Mouse (Mus musculus): ENCODE measurements around the gene Atp5d. TPM values are rescaled to one million over a fixed set of nuclear protein-coding genes. Genes with fewer than 3 reads are reported as not detected.

The Atp5d gene
- polyA plus RNA-seq, 1 experiment: 561 TPM

DNA sequence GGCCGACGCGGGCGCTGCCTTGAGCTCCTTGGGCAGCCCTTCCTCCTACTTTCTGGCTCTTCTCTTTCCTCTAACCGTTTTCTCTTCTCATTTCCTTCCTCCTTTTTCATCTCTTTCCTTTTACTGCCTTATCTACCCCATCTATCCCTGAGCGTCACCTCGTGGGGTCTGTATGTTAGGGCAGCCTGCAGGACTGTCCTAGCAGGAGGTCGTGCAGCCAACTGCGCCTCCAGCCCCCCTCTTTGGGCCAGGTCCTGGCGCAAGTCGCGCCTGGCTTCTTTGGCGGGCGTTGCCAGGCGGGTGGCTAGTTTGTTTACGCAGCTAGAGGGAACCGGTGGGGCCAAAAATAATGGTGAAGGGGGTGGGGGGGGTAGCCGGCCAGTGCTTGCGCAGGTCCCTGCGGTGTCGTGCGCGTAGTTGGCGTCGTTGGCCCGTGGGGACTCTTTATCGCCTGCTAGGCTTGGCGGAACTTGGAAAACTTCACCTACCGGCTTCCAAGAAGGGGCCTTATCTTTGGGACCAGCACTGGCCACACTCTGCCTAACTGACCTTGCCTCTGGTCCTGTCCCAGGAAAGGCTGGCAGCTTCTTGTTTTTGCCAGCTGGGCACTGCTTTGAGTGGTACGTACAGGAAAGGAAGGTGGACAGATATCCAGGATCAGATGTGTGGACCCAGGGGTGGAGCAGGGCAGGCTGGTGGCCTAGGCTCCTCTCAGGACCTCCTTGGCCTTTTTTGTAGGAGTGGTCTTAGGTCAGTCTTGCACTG, 21.3 kb upstream of the Atp5d start:
- DNase-seq (ENCODE audit: low read depth): no peak

DNA sequence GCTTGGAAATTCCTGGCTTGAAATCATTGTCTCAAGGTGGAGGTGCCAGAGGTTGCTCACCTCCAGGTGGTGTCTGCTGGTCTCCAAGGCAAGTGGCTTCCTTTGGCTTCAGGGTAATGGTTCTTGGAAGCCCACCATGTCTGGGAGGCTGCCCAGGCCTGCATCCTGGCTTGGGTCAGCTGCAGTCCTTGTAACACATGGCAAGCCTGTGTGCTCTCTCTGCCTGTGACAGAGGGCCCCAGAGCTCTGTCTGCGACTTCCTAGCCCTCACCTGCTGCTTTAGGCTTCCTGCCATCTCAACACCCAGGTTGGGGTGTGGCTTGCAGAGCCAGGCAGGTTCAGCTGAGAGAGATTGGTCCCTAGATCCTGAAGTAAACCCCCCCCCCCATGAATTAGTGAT, 20.7 kb upstream of the Atp5d start:
- DNase-seq (ENCODE audit: low read depth): no peak

DNA sequence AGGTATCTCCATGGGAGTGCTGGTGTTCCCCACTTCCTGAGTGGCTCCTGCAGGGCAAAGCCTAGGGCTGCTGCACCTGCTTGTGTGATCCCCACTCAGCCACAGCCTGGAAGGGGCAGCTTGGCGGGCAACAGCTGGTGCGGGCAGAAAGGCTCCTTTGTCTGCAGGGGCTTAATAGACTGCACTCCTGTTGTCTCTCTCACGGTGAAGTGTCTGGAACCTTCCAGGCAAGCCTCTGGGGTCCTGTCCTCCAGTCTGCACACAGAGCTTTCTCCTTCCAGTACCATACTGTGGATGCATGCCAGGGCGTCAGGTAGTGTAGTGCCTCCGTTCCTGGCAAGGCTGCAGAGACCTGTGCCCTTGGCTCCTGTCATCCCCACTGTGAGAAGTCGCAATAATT, 19.9 kb upstream of the Atp5d start:
- no peak for DNase-seq (ENCODE audit: low read depth)

DNA sequence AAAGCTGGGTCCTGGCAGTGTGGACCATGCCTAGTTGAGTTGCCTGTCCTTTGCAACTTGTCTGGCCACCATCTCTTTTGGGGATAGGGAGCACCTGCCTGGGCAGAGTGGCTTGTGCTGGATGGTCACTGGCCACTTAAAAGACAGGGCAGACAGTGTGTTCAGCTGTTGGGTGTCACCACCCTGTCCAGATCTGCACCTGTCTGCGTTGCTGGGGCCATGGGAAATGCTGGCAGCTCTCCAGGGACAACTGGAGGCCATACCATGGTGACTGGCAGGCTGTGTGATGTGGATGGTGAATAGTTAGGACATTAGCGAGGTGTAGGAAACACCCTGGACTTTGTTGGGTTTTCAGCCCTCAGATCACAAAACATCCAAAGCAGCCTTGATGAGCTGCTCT, 18.3 kb upstream of the Atp5d start:
- DNase-seq (ENCODE audit: low read depth): no peak

DNA sequence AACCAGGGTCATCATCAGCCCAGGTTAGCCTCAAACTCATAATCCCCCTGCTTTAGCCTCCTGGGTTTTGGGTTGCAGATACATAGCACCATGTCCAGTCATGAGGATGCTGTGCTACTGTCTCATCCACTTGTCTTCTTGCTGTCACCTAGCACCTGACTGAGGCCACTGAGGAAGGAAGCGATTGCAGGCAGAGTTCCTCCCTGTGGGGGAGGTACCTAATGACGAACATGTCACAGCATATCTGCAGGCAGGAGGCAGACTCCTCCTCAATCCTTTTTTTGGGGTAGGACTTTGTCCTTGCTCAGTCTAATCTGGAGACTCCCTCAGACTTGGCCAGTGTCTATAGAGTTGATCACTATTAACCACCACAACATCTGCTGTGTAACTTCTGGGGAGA, 16.8 kb upstream of the Atp5d start:
- no peak for DNase-seq (ENCODE audit: low read depth)

DNA sequence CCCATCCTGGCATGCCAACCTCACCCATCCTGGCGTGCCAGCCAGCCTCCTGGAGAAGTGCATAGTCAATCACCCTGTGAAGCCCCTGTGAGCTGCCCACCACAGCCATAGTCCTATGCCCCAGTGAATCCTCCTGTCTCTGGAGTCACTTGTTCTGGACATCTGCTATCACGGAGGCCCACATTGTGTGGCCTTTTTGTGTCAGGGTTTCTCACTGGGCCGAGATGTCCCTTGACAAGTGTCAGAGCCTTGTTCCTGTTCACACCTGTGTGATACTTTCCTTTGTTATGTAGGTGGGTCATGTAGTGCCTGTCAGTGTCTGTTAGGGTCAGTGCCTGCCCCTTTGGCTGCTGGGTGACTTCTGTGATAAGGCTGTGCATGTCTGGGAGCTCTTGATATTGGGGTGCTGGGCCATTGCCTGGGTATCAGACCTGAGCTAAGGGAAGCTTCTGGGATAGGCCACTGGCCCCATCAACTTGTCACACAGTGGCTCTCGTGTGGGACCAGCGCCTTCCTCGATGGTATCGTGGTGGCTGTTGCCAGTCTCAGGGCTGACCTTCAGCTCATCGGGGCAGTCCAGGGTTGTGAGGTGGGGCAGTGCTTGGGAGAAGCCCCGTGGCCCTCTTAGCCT, 14.4 kb upstream of the Atp5d start:
- no peak for DNase-seq (ENCODE audit: low read depth)

DNA sequence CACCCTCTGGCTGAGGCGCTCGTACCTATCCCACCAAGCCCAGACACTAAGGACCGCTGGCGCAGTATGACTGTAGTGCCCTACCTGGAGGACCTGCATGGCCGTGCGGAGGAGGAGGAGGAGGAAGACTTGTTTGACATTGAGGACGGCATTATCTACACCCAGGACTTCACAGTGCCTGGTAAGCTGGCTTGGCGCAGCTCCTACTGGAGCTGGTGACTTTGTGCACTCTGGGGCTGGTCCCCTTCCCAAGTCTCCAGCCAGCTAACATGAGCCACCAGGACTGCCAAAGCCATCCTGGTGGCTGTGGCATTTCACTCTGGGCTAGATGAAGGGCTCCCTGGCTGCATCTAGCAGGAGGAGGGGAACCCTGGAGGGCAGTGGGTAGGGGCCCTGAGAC, 10.5 kb upstream of the Atp5d start:
- DNase-seq (ENCODE audit: low read depth): no peak

DNA sequence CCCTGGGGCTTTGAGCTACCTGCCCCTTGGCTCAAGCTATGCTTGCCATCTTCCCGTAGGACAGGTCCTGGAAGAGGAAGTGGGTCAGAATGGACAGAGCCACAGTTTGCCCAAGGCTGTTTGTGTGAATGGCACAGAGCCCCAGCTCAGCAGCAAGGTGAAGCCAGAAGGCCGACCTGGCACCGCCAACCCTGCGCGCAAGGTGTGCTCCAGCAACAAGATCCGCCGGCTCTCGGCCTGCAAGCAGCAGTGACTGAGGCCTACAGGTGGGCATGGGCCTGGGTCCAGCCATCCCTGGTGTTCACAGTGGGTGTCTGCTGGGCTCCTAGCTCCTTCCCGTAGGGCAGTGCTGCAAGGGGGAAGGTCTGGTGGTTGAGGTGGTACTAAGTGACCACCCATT, 8.6 kb upstream of the Atp5d start:
- no peak for DNase-seq (ENCODE audit: low read depth)

DNA sequence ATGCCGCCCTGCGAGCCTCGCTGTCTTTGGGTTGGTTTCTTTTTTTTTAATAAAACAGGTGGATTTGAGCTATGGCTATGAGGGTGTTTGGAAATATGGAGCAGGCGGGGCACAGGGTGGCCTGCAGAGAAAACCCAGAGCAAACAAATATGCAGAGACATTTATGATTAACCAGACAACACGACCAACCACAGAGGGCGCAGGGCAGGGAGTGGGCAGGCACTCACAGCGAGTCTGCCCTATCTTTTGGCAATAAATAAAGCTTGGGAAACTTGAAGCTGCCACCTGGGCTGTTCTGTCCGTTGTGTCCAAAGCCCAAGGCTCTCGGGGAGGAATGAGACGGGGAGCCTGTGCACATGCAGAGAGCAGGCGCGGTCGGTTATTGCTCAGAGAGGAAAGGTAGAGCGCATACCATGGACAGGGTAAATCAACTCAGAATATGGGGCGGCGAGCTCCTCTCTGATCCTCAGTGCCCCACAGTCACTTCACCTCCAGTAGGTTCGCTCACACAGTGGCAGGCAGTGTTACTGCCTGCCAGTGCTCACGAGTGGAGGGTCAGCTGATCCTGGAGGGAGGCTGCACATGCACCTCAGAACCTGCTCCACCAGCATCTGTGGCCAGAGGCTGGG, 7.9 kb upstream of the Atp5d start:
- no peak for DNase-seq (ENCODE audit: low read depth)

DNA sequence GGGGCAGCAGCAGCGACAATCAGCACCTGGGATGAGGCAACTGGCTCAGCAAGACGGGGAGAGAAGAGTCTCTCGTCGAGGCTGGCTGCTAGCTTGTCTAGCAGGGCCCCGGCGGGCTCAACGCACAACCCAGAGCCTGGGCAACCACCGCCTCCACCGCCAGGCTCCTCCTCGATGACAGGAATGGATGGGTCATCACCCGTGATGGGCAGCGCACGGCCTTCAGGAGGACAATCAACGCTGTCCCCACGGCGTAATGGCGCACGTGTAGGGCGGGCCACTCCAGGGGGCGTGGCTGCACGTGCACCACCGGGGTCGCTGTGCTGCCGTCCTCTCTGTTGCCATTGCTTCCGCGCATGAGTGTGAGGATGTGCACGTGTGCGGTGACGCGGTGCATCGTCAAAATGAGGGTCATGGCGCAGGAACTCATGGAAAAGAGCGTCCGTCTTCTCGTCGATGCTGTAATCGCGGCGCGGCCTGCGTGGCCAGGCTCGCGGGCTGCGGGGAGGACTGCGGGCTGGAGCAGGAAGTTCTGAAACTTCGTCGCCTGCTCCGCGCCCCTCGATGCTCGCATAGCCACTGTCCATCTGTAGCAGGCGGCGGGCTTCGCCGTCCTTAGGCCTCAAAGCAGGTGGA, 7.0 kb upstream of the Atp5d start:
- DNase-seq (ENCODE audit: low read depth): no peak

DNA sequence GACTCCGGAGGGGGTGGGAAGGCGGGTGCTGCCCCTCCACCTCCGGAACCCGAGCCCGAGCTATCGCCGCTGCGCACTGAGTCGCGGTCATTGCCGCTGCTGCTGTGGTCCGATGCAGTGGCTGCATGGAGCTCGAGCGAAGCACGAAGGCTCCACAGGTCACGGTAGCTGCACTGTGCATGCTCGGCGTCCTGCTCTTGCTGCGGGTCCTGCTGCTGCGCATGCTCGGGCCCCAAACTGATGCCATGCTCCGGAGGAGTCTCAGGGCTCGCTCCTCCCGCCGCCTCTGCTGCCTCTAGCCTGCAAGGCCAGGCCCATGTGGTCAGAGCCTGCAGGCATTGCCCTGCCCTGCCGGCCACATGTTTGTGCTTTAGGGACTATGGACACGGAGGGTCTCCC, 6.5 kb upstream of the Atp5d start:
- no peak for DNase-seq (ENCODE audit: low read depth)

DNA sequence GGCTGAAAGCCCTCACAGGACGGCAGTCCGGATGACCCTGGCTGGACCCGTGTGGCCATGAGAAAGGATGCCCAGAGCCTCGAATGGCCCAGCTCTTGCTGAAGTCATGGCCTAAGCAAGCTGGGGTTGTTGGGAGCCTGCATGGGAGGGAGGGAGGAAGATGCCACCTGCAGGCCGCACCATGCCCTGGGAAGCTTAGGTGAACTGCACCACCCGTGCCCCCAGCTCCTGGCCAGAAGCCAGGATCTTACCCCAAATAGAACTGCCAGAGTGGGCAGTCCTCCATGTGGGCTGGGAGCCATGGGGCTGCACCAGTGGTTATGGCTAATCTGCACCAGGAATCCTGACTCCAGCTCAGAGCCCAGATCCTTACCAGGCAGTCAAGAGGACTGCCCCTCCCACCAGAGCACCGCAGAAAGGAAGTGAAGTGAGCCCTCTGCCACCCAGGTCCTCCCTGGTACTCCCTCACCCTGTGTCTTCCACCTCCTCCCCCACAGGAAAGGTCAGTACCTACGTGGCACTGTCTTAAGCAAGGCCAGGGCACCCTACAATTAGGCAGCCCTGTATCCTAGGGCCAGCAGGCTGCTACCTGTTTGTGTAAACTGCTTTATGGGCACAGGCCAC, 5.1 kb upstream of the Atp5d start:
- DNase-seq (ENCODE audit: low read depth): no peak

DNA sequence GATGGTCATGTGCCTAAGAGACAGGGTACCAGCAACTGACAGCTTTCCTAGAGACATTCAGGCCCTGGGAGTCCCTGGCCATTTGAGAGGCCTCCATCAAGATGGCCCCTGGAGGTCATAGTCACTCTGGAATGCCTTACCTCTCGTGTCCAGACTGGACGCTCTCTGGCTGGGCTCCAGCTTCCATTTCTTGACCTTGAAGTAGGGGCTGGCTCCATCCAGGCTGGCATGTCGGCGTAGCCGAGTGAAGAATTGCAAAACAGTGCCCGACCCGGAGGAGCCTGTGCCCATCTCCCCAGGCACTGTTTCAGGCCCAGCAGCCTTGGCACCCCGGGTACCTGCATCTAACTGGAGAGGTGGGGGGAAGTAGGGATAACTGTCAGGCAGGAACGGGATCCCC, 4.0 kb upstream of the Atp5d start:
- DNase-seq (ENCODE audit: low read depth): no peak

DNA sequence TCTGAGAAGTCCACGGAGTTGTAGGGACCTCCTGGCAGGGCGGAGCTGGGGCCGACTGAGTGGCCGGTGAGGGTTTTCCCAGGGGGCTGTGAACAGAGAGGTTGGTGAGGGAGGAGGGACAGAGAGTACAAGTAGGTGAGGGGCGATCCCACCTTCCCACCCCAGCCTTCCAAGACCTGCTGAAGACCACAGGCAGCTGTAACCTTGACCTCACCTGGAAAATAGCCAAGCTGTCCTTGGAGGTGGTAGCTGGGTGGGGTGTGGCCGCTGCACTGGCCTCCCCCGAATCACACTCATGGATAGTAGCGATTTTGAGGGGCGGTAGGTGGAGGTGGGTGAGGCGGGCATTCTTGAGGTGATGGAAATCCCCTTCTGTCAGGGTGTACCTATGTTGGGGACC, 3.3 kb upstream of the Atp5d start:
- DNase-seq (ENCODE audit: low read depth): no peak

DNA sequence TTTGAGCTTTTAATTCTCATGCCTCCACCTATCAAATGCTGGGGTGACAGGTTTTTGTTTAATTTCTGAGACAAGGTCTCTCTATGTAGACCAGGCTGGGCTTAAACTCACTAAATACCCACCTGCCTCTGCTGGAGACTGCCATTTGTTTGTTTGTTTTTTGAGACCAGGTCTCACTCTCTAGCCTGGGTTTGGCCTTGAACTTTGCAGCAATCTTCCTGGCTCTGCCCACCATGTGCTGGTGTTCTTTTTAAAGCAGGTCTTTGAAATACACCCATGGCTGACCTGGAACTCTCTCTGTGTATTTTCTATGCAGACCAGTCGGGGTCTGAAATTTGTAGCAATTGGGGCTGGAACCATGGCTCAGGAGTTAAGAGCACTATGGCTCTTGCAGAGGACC, 2.8 kb upstream of the Atp5d start:
- no peak for DNase-seq (ENCODE audit: low read depth)

DNA sequence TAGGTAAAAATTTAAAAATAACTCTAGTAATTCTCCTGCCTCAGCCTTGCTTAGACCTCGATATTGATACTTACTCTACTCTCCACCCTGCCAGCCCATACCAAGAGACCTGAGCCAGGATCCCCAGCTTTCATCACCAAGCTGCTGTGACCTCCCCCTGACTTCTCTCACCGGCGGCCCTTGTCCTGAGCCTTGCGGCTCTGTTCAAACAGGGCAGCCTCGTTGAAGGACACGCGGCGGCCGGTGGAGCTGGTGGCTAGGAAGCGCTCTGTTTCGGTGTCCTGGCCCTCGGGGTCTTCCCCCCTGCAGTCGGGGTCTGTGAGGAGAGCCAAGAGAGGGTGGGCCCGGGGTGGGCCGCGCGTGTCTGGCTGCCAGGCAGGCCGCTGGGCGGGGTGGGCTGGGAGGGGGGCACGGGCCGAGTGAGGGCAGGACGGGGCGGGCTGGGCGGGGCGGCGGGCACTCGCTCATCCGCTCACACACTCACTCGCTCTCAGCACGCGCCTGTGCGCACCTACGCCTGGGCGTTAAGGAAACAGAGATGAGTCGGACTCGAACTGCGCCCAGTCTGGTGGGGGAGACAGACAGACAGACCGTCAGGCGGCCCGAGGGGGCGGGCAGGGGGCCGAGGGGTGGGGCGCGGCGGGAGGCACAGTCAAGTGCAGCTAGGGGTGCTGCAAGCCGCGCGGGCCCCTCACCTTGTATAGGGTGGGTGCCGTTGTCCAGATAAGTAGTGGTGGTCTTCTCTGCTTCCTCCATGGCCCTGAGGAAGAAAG, 2.1 kb upstream of the Atp5d start:
- DNase-seq (ENCODE audit: low read depth): no peak

DNA sequence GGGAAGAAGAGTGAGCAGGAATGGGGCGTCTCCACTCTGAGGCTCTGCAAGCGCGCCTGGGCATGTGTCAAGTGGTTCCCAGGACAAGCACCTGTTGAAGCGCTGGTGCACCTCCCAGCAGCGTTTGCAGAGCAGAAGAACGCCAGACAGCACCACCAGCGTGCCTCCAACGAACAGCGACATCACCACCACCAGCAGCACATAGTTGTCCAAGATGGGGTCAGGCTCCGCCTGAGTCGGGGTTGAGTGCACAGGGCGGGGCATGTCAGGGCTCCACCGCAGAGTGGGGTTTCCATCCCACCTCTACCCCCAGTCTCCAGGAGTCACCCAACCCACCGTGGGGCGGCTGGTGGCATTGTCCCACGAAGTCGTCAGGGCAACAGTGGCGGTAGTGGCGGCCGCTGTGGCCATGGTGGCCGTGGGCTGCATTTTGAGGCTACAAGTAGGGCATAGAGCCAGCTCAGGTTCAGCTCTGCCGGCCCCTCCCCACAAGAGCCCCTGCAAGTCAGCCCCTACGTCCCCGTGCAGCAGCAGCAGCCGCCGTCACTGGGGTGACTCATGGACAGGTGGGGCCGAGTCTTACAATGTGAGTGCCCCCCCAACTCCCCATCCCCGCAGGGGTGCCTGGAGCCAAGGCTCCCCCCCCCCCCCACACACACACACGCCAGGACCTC, 1.3 kb upstream of the Atp5d start:
- DNase-seq (ENCODE audit: low read depth): no peak

DNA sequence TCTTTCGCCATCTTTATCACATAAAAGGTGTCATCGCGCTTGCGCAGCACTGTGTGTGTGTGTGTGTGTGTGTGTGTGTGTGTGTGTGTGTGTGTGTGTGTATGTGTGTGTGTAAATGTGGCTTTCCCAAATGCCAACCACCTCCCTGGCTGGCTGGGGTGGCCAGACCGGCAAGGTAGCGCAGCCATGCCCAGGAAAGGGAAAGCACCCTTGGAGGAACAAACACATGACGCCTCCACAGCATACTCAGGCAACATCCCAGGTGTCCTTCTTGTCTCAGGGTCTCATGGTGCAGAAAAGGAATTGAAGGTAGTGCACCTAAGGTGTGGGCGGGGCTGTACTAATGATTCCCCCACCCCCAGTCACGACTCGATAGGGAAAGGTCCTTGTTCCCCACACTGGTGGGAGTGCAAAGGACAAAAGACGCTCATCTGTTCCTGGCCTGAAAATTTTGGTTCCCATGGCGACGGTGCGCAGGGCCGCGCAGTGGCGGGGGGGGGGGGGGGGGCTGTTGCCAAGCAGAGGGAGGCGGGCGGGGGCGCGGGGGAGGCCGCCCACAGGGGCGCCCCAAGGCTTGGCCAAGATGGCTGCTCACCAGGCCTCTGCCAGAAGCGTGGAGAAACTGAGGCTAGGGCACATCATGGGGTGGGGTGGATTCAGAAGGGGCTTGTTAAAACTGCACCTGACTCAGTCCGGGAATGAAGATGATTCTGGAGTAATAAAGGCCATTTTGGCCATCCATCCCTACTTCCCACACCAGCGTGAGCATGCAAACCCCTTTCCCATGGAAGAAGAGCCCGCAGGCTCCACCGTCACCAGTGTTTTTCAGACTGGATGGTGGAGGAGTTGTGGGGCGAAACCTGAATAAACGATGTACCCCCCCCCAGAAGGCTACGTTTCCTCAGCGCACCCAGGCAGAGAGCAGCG, 543 bp upstream of the Atp5d start:
- no peak for DNase-seq (ENCODE audit: low read depth)

DNA sequence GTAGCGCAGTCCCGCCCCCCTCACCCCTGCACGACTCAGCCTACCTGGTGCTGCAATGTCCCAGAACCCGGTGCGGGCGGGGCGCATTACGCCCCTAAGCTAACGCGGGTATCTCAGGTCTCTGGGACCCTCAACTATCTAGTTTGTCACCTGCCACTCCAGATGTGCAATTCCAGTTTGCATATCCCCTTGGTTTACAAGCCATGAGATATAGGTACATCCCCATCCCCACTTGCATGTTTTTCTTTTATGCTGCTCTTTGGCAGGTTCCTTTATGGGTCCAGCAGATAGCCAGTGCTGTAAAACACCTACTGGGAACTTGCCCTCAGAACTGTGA, 975 bp downstream of the Atp5d start:
- DNase-seq (ENCODE audit: low read depth): no peak

All from gonadal fat pad, adult 2 months (tissue).